Mouse (Mus musculus) kidney, adult 8-10 months (tissue): ENCODE data around the gene Atoh7.

ENCODE experiments used
- DNase-seq, 2 experiments: peaks; one replicate each; pipeline ENCODE4 v3.0.0; 2022

The Atoh7 gene

DNA sequence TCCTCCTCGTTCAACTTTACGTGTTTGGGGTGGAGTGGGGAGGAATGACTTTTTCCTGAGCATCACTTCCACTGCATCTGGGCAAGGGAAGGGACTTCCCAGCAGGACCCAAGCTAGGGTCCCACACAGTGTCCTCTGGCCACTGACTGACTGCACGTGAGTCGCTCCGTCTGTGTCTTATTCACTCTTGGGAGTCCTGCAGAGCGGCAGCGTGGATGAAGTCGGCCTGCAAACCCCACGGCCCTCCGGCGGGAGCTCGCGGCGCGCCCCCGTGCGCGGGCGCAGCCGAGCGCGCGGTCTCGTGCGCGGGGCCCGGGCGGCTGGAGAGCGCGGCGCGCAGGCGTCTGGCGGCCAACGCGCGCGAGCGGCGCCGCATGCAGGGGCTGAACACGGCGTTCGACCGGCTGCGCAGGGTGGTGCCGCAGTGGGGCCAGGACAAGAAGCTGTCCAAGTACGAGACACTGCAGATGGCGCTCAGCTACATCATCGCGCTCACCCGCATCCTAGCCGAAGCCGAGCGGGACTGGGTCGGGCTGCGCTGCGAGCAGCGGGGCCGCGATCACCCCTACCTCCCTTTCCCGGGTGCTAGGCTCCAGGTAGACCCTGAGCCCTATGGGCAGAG, 601 bp downstream of the Atoh7 start:
- DNase-seq = no peak

GRCm38 (mm10) chr10:63100657-63101056, 1.2 kb downstream of the Atoh7 start:
- no peak for DNase-seq

DNA sequence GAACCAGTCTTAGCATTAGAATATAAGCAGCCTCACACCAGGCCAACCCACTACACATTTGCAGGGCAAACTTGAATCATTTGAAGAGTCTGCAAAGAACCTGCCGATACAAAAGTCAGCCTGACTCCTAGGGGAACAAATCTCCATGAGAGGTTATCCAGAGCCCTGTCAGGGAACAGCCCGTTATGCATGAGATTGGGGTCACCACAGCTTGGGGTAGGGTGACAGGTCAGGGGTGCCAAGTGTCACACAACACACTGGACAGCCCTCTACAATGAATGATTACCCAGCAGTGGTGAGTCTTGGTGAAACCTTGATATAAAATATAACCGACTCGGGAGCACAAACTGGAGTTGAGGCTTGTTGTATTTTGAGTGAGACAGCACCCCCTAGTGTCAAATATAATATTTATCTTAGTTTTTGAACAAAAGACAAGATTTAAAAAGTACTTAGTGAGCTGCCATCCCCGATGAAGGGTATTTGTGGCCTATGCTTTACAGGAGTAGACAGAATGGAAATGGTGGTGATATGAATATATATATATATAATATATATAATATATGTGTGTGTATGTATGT, 13.7 kb downstream of the Atoh7 start:
- peak in 1 of 2 experiments; percentile 14 for DNase-seq

GRCm38 (mm10) chr10:63113716-63114360, 14.4 kb downstream of the Atoh7 start:
- no peak for DNase-seq

DNA sequence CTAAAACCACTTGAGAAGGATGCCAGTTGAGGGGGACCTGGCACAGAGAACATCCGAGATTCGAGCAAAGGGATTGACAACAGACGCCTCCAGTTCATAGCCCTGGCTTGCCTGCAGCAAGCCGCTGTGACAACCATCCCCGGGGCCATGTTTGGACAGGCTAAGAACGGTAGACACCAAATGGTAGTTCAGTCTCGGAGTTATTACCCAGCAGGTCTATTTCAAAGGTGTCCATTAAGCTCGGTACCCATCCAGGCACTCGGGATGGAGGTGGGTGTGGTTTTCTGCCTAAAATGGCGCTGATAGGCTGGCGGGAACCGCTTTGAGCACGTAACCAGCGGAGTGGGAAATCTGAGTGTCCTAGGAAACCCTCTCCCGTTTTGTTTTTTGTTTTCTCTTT, 16.4 kb downstream of the Atoh7 start:
- DNase-seq = no peak

GRCm38 (mm10) chr10:63116376-63116775, 16.9 kb downstream of the Atoh7 start:
- no peak for DNase-seq

- no peak for DNase-seq
These were observed 18.1 kb downstream of the Atoh7 start for GRCm38 (mm10) chr10:63117583-63117982.

DNA sequence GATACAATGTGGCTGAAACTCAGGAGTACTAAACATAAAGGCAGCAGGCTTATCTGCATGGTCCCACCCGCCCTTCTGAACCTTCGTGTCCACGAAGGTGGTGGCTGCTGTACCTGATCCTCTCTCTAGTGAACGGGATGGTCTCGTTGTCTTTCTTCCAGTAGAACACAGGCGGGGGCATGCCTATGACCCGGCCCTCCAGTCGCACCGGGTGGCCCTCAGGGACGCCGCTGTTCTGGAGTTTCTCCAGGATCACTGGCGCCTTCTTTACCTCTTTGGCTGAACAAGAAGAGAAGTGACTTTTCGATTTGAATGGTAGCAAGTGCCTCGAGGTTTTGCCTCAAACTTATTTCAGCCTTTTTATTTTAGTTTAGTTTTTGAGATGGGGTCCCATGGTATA, 20.5 kb downstream of the Atoh7 start:
- no peak for DNase-seq

DNA sequence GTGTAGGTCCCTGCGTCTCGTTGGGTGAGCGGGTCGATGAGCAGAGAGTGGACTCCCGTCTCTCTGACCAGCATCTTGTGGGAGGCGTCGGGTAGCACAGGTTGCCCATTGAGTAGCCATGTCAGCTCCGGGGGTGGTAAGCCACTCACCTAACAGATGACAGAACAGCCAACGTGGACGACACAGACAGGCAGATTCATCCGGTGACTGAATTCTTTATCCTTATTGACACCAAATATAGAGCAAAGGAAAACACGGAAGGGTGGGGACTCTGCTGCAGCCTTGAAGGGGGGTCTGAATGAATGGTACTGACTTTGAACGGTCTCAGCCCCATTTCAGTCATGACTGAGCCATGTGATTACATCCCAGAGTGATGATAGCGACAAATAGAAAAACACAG, 22.5 kb downstream of the Atoh7 start:
- DNase-seq = no peak

DNA sequence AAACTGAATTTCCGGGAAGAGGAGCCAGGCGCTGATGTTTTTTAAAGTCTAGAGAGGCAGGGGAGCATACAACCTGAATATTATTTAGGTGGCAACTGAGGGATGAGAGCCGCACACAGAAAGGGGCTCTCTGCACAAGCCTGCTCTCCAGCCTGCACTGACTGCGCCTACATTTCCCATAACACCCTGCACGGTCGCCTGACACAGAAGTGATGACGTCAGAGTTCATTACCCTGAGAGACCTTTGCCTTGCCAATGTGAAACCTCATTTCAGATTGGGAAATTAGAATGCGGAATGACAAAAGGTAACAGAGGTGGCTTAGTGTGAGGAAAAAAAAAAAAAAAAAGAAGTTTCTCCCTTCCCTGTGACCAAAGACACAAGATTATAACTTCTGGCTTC, 23.1 kb downstream of the Atoh7 start:
- peak; percentile 63 to 67 for DNase-seq

DNA sequence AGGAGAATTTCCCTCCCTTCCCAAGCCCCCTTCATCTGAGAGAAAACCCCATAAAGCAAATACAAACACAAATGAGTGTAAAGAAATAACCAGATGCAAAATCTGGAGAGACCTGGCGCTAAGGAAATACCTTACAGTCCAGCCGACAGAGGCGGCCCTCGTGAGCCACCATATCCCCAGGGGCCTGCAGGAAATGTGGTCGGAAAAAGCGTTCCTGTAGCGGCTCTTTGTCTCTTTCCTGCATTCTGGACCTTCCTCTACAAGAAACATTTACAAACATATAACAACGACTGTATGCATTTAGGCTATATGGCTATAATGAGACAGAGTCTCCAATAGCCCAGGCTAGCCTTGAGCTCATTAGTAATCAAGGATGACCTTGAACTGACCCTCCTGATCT, 23.7 kb downstream of the Atoh7 start:
- DNase-seq = no peak

GRCm38 (mm10) chr10:63124016-63124415, 24.6 kb downstream of the Atoh7 start:
- DNase-seq = no peak

- DNase-seq = no peak
These were observed 25.9 kb downstream of the Atoh7 start for GRCm38 (mm10) chr10:63125343-63125742.

- DNase-seq = no peak
These were observed 26.7 kb downstream of the Atoh7 start for GRCm38 (mm10) chr10:63126116-63126515.

- no peak for DNase-seq
These were observed 27.7 kb downstream of the Atoh7 start for GRCm38 (mm10) chr10:63127156-63127555.

- DNase-seq = no peak
These were observed 28.8 kb downstream of the Atoh7 start for GRCm38 (mm10) chr10:63128256-63128655.

- DNase-seq = no peak
These were observed 31.0 kb downstream of the Atoh7 start for GRCm38 (mm10) chr10:63130500-63130899.

GRCm38 (mm10) chr10:63132356-63132755, 32.9 kb downstream of the Atoh7 start:
- no peak for DNase-seq

DNA sequence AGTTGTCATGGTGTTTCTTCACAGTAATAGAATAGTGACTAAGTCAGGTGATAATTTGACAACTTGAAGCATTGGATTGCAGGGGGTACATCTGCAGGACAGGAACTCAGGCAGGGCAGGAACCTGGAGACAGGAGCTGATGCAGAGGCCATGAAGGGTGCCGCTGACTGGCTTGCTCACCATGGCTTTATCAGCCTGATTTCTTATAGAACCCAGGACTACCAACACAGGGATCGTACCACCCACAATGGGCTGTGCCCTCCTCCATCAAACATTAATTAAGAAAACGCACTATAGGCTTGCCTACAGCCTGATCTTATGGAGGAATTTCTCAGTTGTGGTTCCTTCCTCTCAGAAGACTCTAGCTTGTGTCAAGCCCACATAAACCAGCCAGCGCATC, 33.9 kb downstream of the Atoh7 start:
- no peak for DNase-seq

DNA sequence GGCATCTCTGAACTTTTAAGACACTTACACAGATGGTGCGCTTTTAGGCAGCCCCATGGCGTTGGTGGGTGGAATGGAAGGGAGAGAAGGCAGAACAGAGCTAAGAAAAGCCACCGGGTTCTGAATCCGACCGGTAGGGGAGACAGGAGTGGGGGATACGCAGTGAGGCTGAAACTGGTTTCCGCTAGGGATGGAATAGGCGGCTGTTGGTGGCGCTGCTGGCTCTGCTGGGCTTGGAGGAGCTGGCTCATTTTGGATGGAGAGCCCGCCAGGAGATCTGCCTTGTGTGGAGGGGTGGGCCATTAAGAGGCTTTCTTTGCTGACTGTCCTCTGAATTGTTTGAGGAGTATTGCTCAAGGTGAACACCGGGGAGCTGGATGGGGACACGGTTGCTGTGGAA, 36.2 kb downstream of the Atoh7 start:
- DNase-seq = no peak

DNA sequence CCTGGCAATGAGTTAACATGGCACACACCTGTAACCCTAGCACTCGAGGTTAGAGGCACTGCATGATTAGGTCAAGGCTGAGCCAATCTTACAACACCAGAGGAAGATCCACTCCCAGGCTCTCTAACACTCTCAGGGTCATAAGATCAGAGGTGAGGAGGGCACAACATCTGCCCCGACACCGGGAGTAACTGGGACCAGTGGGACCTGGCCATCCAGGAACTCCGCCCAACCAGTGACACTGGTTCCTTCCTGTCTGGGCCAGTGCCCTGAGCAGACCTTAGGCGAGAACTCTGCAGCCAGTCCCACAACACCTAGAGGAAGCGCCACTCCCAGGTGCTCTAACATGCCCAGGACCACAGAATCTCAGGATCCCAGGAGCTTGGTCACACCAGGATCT, 37.0 kb downstream of the Atoh7 start:
- DNase-seq = no peak

- DNase-seq = peak; percentile 69
These were observed 43.2 kb downstream of the Atoh7 start for GRCm38 (mm10) chr10:63142660-63143059.
